Mouse (Mus musculus) cerebellum, adult 2 months (tissue): ENCODE data around the gene Dapk2.
"Not testable (repeated sequence)": the region's sequence is repeated elsewhere in the genome, so short reads cannot be mapped to it uniquely, and the experiment has no call there.

Experiments
- CTCF ChIP-seq: fragments of 200-500 bp; IDR thresholded peaks from 2 replicates; pipeline ENCODE4 v1.5.1; 2011; ENCODE audit warnings: low read depth, mild to moderate bottlenecking, control low read depth, low read length, moderate library complexity, borderline replicate concordance; ENCODE audit not compliant: insufficient read depth
- POLR2A ChIP-seq: fragments of 200-500 bp; IDR thresholded peaks from 2 replicates; pipeline ENCODE4 v1.6.1; 2011; ENCODE audit warnings: low read length, control low read depth, borderline replicate concordance; ENCODE audit not compliant: insufficient read depth

DNA sequence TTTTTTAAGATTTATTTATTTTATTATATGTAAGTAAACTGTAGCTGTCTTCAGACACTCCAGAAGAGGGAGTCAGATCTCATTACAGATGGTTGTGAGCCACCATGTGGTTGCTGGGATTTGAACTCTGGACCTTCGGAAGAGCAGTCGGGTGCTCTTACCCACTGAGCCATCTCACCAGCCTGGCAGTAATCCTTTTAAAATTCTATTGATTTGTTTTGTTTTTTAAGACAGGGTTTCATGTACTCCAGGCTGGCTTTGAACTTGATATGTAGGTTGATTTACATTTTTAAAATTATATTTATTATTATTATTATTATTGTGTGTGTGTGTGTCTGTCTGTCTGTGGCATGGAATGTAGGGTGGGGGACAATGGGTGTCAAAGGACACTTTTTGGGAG, 127.2 kb downstream of the Dapk2 start:
- not testable (repeated sequence) for TF ChIP-seq CTCF, POLR2A
